ENCODE assay signal across 11 mouse cellular contexts in the genomic region with DNA sequence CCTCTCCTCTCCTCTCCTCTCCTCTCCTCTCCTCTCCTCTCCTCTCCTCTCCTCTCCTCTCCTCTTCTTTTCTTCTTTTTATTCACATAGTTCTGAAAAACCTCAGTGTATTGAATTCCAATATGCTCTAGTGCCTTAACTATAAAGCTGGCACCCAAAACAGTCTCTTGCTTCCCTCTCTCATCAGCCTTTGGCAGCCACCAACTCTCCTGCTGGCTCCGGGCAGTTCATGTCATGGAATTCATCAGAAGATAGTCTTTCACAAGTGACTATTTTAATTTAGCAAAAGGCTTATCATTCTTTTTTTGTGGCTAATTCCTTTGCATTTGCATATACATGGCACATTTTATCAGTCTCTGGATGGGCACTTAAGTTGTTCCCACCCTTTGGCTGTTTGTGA.
"Had no signal": no experiment of that assay in that cellular context is flagged by ENCODE, and none has a peak within 500 bp of the region (broad histone marks: within the 10 kb centered on the region; RNA-seq: fewer than 3 reads in every experiment).

No protein-coding gene starts in this region.

- ATAC-seq: hindbrain, postnatal 0 days; intestine, embryonic 16.5 days; liver, embryonic 12.5 days had no signal

- DNase-seq: gastrocnemius, postnatal 14 days; gastrocnemius, postnatal 36 days; heart, adult 11 months; heart, adult 2 months; heart, postnatal 14 days; heart, postnatal 36 days; kidney, postnatal 14 days; layer of hippocampus, postnatal 36 days had no signal
